Comparison of ENCODE assay signal across 14 mouse cellular contexts in the genomic region with DNA sequence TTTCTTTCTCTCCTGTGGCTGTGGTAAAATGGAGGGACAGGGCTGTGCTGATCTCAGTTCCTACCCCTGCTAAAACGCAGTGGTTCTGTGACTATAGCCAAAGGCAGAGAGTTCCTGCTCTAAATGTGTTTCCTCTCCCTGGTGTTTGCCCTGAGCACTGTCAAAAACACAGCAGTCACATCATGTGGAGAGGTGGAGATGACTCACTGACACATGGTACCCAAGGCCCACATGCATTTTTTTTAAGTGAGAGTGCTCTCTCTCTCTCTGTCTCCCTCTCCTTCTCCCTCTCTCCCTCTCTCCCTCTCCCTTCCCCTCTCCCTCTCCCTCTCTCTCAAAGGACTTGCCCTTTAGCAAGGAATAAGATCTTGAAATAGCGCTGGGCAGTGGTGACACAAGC.
DNase-seq lines count a peak whose midpoint lies in the region; ATAC-seq and TF ChIP-seq lines count a peak whose summit lies in the region.
"Had no signal": no experiment of that assay in that cellular context is flagged by ENCODE, and none has a peak within 500 bp of the region (broad histone marks: within the 10 kb centered on the region; RNA-seq: fewer than 3 reads in every experiment).

No protein-coding gene starts in this region.

- intact Hi-C loops in heart, postnatal 36 days (cut with DNase I): no loop called here

- no peak overlapping the region for H3K4me3 ChIP-seq in heart, embryonic 10.5 days
- H3K4me3 ChIP-seq in kidney, adult 2 months (ENCODE audit: insufficient read depth, low read depth, low read length): no peak overlapping the region
- no peak overlapping the region for H3K4me3 ChIP-seq in midbrain, embryonic 16.5 days (ENCODE audit: low read depth, low read length)
- H3K4me3 ChIP-seq: forebrain, embryonic 12.5 days; neural tube, embryonic 13.5 days had no signal

- H3K36me3 ChIP-seq in heart, embryonic 10.5 days: no peaks in the 10 kb centered on the region
- no peaks in the 10 kb centered on the region for H3K36me3 ChIP-seq in kidney, adult 2 months (ENCODE audit: control insufficient read depth, insufficient read depth, low read length)
- no peaks in the 10 kb centered on the region for H3K36me3 ChIP-seq in midbrain, embryonic 16.5 days (ENCODE audit: control insufficient read depth, insufficient read depth, low read length)
- H3K36me3 ChIP-seq: forebrain, embryonic 12.5 days; neural tube, embryonic 13.5 days had no signal

- no peaks in the 10 kb centered on the region for H3K9me3 ChIP-seq in heart, embryonic 10.5 days
- no peaks in the 10 kb centered on the region for H3K9me3 ChIP-seq in midbrain, embryonic 16.5 days (replicated peaks; ENCODE audit: control insufficient read depth, low read length, poor library complexity, severe bottlenecking)
- H3K9me3 ChIP-seq: forebrain, embryonic 12.5 days; neural tube, embryonic 13.5 days had no signal

- no peak for TF ChIP-seq CTCF in kidney, adult 2 months (conservative IDR thresholded peaks at IDR 0.05; ENCODE audit: insufficient read depth, insufficient read length, low read depth, low read length)

- peak overlapping the region; percentile 78; the same call in 1 of the 2 replicates for H3K27ac ChIP-seq in heart, embryonic 10.5 days
- peak overlapping the region; percentile 96; the same call in 1 of the 2 replicates for H3K27ac ChIP-seq in kidney, adult 2 months (ENCODE audit: insufficient read depth, low read depth, low read length)
- peak overlapping the region; percentile 23; the same call in 1 of the 2 replicates for H3K27ac ChIP-seq in midbrain, embryonic 16.5 days (ENCODE audit: low read length)
- H3K27ac ChIP-seq: forebrain, embryonic 12.5 days had no signal

- no peak for TF ChIP-seq POLR2A in kidney, adult 2 months (IDR thresholded peaks at IDR 0.05; ENCODE audit: low read depth, low read length)

- peak; percentile 16; the same call in 1 of the 2 replicates for ATAC-seq in midbrain, embryonic 16.5 days

- DNase-seq in heart, embryonic 10.5 days (ENCODE audit: low spot score): no peak
- no peak for DNase-seq in heart, postnatal 36 days
- no peak for DNase-seq in kidney, adult 2 months
- DNase-seq in kidney, adult 8-10 months: no peak
- DNase-seq in brain, adult 2 months (ENCODE audit: low read depth, low spot score): peak; percentile 59
- no peak for DNase-seq in spleen, adult 12 weeks (ENCODE audit: low spot score)
- DNase-seq: adrenal gland, postnatal 25 days; cerebellum, adult 18-20 months; kidney, adult 9 months; lung, adult 18-20 months; thymus, adult 2 months had no signal

- H3K4me1 ChIP-seq in heart, embryonic 10.5 days: peaks cover 54% of the 10 kb centered on the region
- H3K4me1 ChIP-seq in kidney, adult 2 months (ENCODE audit: control insufficient read depth, insufficient read depth, low read length): peaks cover 32% of the 10 kb centered on the region
- peaks cover 9% of the 10 kb centered on the region; the same call in 1 of the 2 replicates for H3K4me1 ChIP-seq in midbrain, embryonic 16.5 days (ENCODE audit: control insufficient read depth, insufficient read depth, low read length)
- H3K4me1 ChIP-seq: neural tube, embryonic 13.5 days had no signal

- no peak overlapping the region for H3K9ac ChIP-seq in midbrain, embryonic 16.5 days (ENCODE audit: low read depth, low read length)
- H3K9ac ChIP-seq: forebrain, embryonic 12.5 days; neural tube, embryonic 13.5 days had no signal

- 50% methylated on average over 2 of the region's 2 CpGs for WGBS in heart, embryonic 10.5 days
- 46% methylated on average over 2 of the region's 2 CpGs for WGBS in kidney, adult 2 months
- 56% methylated on average over 2 of the region's 2 CpGs for WGBS in midbrain, embryonic 16.5 days

- no peak overlapping the region for H3K4me2 ChIP-seq in midbrain, embryonic 16.5 days (ENCODE audit: low read length)
- H3K4me2 ChIP-seq: forebrain, embryonic 12.5 days; neural tube, embryonic 13.5 days had no signal

- H3K27me3 ChIP-seq in heart, embryonic 10.5 days (ENCODE audit: insufficient read depth, poor library complexity, severe bottlenecking): no peaks in the 10 kb centered on the region
- no peaks in the 10 kb centered on the region for H3K27me3 ChIP-seq in kidney, adult 2 months (replicated peaks; ENCODE audit: control insufficient read depth, insufficient read depth, low read length)
- no peaks in the 10 kb centered on the region for H3K27me3 ChIP-seq in midbrain, embryonic 16.5 days (ENCODE audit: control insufficient read depth, insufficient read depth, low read depth, low read length)
- H3K27me3 ChIP-seq: forebrain, embryonic 12.5 days; neural tube, embryonic 13.5 days had no signal

Comparison
In these comparisons a context has a peak if more than half of its experiments do, and no peak if none do; other contexts are left out.
1. H3K27ac ChIP-seq: peak in every context shown above with its lines; median percentile 96 in kidney, adult 2 months; 78 in heart, embryonic 10.5 days; 23 in midbrain, embryonic 16.5 days.